Mouse (Mus musculus) CH12.LX (cell line): ENCODE measurements at regions not wholly inside any gene's neighbourhood (a gene's known extent, or its start where the extent isn't known, plus 50 kb on each side); places are given as distances from the start of the nearest gene placed in this dataset.

Source experiments
- DNase-seq: peaks from one replicate; pipeline ENCODE4 v3.0.0-alpha.2; 2013; ENCODE audit errors: extremely low read depth
- H3K27ac ChIP-seq: 2 replicates; pipeline ENCODE4 v1.5.1; 2012; ENCODE audit warnings: low read depth, mild to moderate bottlenecking, control low read depth, moderate library complexity; ENCODE audit not compliant: insufficient read depth
- H3K27me3 ChIP-seq: replicated peaks from 2 replicates; pipeline ENCODE3; 2012; ENCODE audit warnings: inconsistent platforms
- H3K36me3 ChIP-seq, 2 experiments: replicated peaks in 1 of 2; 2 replicates each; pipeline versions ENCODE3 to v1.6.1; 2012; ENCODE audit warnings: inconsistent platforms in 1 of 2, low read length in 1 of 2, mild to moderate bottlenecking in 1 of 2, mixed read lengths in 1 of 2, moderate library complexity in 1 of 2; ENCODE audit not compliant: control insufficient read depth in 1 of 2, insufficient read depth in 1 of 2
- H3K4me1 ChIP-seq, 2 experiments: 2 replicates each; pipeline ENCODE4 v1.6.1; 2012; ENCODE audit warnings: inconsistent platforms in 1 of 2, moderate library complexity in 1 of 2; ENCODE audit not compliant: insufficient read depth in 2 of 2, control insufficient read depth in 1 of 2
- H3K4me2 ChIP-seq: 2 replicates; pipeline ENCODE4 v1.6.1; 2012; ENCODE audit warnings: low read depth, mild to moderate bottlenecking, control low read depth; ENCODE audit not compliant: poor library complexity, insufficient read depth, severe bottlenecking
- H3K4me3 ChIP-seq, 3 experiments: fragments of 150-350 bp in 1 of 3; sonication (generic) in 1 of 3; replicated peaks in 1 of 3; 2 replicates each; pipeline versions ENCODE3 to v1.5.1; 2011 to 2012; ENCODE audit warnings: low read depth in 2 of 3, low read length in 2 of 3, mild to moderate bottlenecking in 2 of 3, moderate library complexity in 2 of 3, control low read depth in 1 of 3, improper control_type of control experiment in 1 of 3, inconsistent platforms in 1 of 3, mixed read lengths in 1 of 3; ENCODE audit not compliant: poor library complexity in 1 of 3
- H3K79me2 ChIP-seq: replicated peaks from 2 replicates; pipeline ENCODE4 v1.6.1; 2012; ENCODE audit warnings: mild to moderate bottlenecking, moderate library complexity; ENCODE audit not compliant: control insufficient read depth, poor library complexity, insufficient read depth, severe bottlenecking; ENCODE audit errors: extremely low read depth
- H3K9ac ChIP-seq: 2 replicates; pipeline ENCODE4 v1.6.1; 2012; ENCODE audit warnings: low read depth, mild to moderate bottlenecking, control low read depth, moderate library complexity; ENCODE audit not compliant: insufficient read depth
- H3K9me3 ChIP-seq: replicated peaks from 2 replicates; pipeline ENCODE3; 2012; ENCODE audit warnings: low read length, inconsistent platforms, mixed read lengths
- BHLHE40 ChIP-seq: IDR thresholded peaks from 2 replicates; pipeline ENCODE4 v1.6.1; 2011; ENCODE audit warnings: mild to moderate bottlenecking, low read depth, low read length, improper control_type of control experiment
- CTCF ChIP-seq, 2 experiments: IDR thresholded peaks in 1 of 2; conservative IDR thresholded peaks in 1 of 2; 2 replicates each; pipeline ENCODE4 v1.5.1; 2011 to 2012; ENCODE audit warnings: low read depth in 2 of 2, low read length in 2 of 2, improper control_type of control experiment in 1 of 2, inconsistent platforms in 1 of 2, mild to moderate bottlenecking in 1 of 2, moderate library complexity in 1 of 2
- E2F4 ChIP-seq: IDR thresholded peaks from 2 replicates; pipeline ENCODE4 v1.6.1; 2011; ENCODE audit warnings: low read depth, low read length, improper control_type of control experiment; ENCODE audit not compliant: insufficient replicate concordance
- ELF1 ChIP-seq: IDR thresholded peaks from 2 replicates; pipeline ENCODE4 v1.6.1; 2014; ENCODE audit warnings: low read depth, mild to moderate bottlenecking, inconsistent platforms, low read length, improper control_type of control experiment
- JUND ChIP-seq: conservative IDR thresholded peaks from 2 replicates; pipeline ENCODE4 v1.6.1; 2011; ENCODE audit warnings: low read depth, low read length, improper control_type of control experiment
- KAT2A ChIP-seq: IDR thresholded peaks from 2 replicates; pipeline ENCODE4 v1.6.1; 2012; ENCODE audit warnings: low read length, improper control_type of control experiment, inconsistent platforms; ENCODE audit not compliant: insufficient replicate concordance
- MAX ChIP-seq: IDR thresholded peaks from 2 replicates; pipeline ENCODE4 v1.6.1; 2011; ENCODE audit warnings: low read length, improper control_type of control experiment
- MAZ ChIP-seq: IDR thresholded peaks from 2 replicates; pipeline ENCODE4 v1.6.1; 2012; ENCODE audit warnings: low read depth, mild to moderate bottlenecking, inconsistent platforms, low read length, improper control_type of control experiment, moderate library complexity
- MEF2A ChIP-seq: IDR thresholded peaks from 2 replicates; pipeline ENCODE4 v1.6.1; 2014; ENCODE audit warnings: low read depth, mild to moderate bottlenecking, inconsistent platforms, low read length, improper control_type of control experiment, borderline replicate concordance
- MXI1 ChIP-seq: IDR thresholded peaks from 2 replicates; pipeline ENCODE4 v1.6.1; 2011; ENCODE audit warnings: mild to moderate bottlenecking, low read depth, low read length, improper control_type of control experiment
- MYC ChIP-seq: IDR thresholded peaks from 2 replicates; pipeline ENCODE4 v1.6.1; 2011; ENCODE audit warnings: low read depth, mild to moderate bottlenecking, improper control_type of control experiment, low read length
- NELFE ChIP-seq: IDR thresholded peaks from 2 replicates; pipeline ENCODE4 v1.6.1; 2011; ENCODE audit warnings: low read depth, low read length, improper control_type of control experiment
- NRF1 ChIP-seq: IDR thresholded peaks from 2 replicates; pipeline ENCODE4 v1.6.1; 2014; ENCODE audit warnings: low read depth, mild to moderate bottlenecking, inconsistent platforms, low read length, improper control_type of control experiment, moderate library complexity
- PAX5 ChIP-seq: IDR thresholded peaks from 2 replicates; pipeline ENCODE4 v1.6.1; 2012; ENCODE audit warnings: low read length, inconsistent platforms, mixed read lengths
- POLR2AphosphoS2 ChIP-seq: IDR thresholded peaks from 2 replicates; pipeline ENCODE4 v1.6.1; 2011; ENCODE audit warnings: low read depth, low read length, improper control_type of control experiment
- RAD21 ChIP-seq: IDR thresholded peaks from 2 replicates; pipeline ENCODE4 v1.6.1; 2011; ENCODE audit warnings: low read depth, mild to moderate bottlenecking, low read length, improper control_type of control experiment, moderate library complexity
- SIN3A ChIP-seq: IDR thresholded peaks from 2 replicates; pipeline ENCODE4 v1.6.1; 2012; ENCODE audit warnings: low read length, improper control_type of control experiment, inconsistent platforms
- SMC3 ChIP-seq: IDR thresholded peaks from 2 replicates; pipeline ENCODE4 v1.6.1; 2011; ENCODE audit warnings: low read depth, low read length, improper control_type of control experiment
- TCF12 ChIP-seq: IDR thresholded peaks from 2 replicates; pipeline ENCODE4 v1.6.1; 2014; ENCODE audit warnings: low read depth, mild to moderate bottlenecking, inconsistent platforms, low read length, improper control_type of control experiment
- dilution Hi-C: fragments of 300-500 bp; cut with MboI; formaldehyde crosslinking; loops from 2 replicates; pipeline ENCODE4 v1.14.3; 2020; ENCODE audit warnings: low sequenced_read_pairs; ENCODE audit not compliant: extremely low pct_unique_long_range_greater_than_20kb, extremely low pct_ligation_motif_present
- in situ Hi-C: fragments of 300-500 bp; cut with MboI; formaldehyde crosslinking; loops from 3 replicates; pipeline ENCODE4 v1.14.3; 2019; ENCODE audit warnings: low sequenced_read_pairs, low pct_ligation_motif_present, low pct_unique_long_range_greater_than_20kb, mixed read lengths

DNA sequence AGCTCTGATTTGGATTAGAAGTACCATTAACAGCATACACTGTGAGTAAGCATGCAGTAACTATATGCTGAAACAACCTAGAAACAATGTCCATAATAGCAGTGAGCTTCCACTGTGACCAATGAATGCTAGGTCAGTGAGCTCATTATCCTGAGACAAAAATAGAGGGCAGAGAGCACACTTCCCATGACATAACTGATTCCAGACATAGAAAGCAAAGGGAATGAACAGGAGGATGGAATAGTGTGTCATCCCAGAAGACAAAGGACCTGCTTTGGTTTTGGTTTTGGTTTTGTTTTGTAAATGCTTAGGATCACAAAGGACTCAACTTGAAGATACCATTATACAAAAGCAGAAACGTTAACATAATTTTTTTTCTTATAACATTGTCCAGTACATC, 150.8 kb upstream of the Nr3c2 start:
- in situ Hi-C loops = no loop called here

DNA sequence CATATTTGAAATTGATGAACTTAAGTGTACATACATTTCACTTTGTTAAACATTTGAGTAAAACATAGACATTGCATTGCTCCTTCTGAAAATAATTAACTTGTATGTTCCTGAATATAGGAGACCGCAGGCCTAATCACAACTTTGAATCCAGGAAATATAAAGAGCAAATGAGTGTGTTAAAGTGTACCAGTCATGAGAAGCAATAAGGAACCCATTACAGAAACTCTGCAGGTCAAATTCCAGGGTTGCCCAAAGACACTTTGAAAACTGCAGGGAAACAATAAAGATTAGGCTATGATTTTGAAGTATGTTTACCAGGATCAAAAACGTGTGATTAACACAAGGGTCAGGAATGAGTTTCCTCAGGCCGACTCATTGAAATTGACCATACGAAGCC, 149.0 kb upstream of the Nr3c2 start:
- no peak for DNase-seq
- Histone ChIP-seq H3K4me1 (no peaks in the 10 kb centered on the region), H3K27me3 (no peaks in the 10 kb centered on the region), H3K4me2 (no peak overlapping the region), H3K36me3 (no peaks in the 10 kb centered on the region), H3K9me3 (no peaks in the 10 kb centered on the region), H3K27ac (no peak overlapping the region), H3K79me2 (no peaks in the 10 kb centered on the region), H3K4me3 (no peak overlapping the region), H3K9ac (no peak overlapping the region)
- no peak for TF ChIP-seq NRF1
- in situ Hi-C loops = no loop called here
- dilution Hi-C loops = no loop called here

More for the DNA sequence above, 150.8 kb upstream of the Nr3c2 start:
- Histone ChIP-seq H3K4me2 (no peak overlapping the region), H3K36me3 (no peaks in the 10 kb centered on the region), H3K27ac (no peak overlapping the region), H3K79me2 (no peaks in the 10 kb centered on the region), H3K9ac (no peak overlapping the region), H3K9me3 (no peaks in the 10 kb centered on the region), H3K4me1 (no peaks in the 10 kb centered on the region), H3K27me3 (no peaks in the 10 kb centered on the region), H3K4me3 (no peak overlapping the region)
- dilution Hi-C loops = no loop called here
- TF ChIP-seq CTCF (conservative IDR thresholded peaks at IDR 0.05 in 1 of 2, IDR thresholded peaks at IDR 0.05 in 1 of 2; ENCODE audit: low read depth in 2 of 2, low read length in 2 of 2) (no peak), JUND (no peak), PAX5 (no peak), MAZ (no peak), TCF12 (no peak), BHLHE40 (no peak), MAX (no peak), RAD21 (no peak), MYC (no peak), SMC3 (no peak), KAT2A (no peak), MEF2A (no peak), ELF1 (no peak), E2F4 (no peak), SIN3A (no peak), POLR2AphosphoS2 (no peak), MXI1 (no peak), NELFE (no peak)
- DNase-seq = no peak
